Mouse (Mus musculus): ENCODE measurements around the gene Gpc1.

The Gpc1 gene

DNA sequence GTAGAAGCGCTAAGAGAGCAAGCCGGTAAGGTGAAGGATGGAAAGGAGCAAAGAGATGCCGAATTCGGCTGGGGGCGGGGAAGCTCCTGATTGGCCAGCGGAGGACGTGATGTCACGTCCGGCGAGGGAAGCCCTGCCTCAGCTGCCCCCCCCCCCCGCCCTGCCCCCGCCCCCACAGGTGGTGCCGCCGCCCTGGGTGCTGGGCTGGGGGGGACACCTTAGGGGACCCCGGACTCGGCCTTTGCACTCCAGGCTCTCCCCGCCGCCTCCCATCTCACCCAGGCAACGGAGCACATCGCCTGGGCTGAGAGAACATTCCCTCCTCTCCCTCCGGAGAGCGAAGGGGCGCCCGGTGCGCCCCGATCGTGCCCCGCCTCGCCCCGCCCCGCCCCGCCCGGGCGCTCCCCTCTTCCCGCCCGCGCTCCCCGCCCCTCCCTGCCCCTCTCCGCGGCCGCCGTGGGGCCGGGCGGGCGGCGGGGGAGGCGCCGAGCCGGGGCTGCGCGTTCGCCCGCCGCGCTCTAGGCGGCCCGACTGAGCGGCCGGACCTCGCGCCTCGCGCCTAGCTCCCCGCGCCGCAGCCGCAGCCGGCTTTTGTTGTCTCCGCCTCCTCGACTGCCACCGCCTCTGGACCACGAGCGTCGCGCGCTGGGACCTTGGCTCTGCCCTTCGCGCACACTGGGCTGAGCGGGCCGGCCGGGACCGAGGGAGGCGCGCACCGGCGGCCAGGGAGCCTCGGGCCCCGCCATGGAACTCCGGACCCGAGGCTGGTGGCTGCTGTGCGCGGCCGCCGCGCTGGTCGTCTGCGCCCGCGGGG is at the start of gene Gpc1:
Gpc1 (plus strand) TSS at position 458 of the 814 bp plus-strand sequence.
- in situ Hi-C loops (cut with MboI; ENCODE audit: low sequenced_read_pairs), result no loop called here

DNA sequence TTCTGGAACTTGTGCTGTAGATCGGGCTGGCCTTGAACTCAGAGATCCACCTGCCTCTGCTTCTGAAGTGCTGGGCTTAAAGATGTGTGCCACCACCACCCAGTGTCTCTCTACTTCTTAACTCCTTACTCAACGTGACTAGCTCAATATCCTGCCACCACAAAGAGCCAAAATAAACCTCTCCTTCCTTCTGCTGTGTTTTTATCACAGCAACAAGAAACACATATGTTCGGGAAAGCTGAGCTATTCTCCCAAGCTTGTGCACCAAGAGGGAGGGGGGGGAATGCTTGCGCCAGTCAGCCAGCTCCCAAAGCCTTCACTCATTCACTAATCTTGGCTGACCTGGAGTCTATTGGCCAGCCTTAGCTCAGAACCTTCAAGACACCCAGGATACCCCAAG is 49.6 kb upstream of the Gpc1 start:
- in situ Hi-C loops (cut with MboI; ENCODE audit: low sequenced_read_pairs), result no loop called here

DNA sequence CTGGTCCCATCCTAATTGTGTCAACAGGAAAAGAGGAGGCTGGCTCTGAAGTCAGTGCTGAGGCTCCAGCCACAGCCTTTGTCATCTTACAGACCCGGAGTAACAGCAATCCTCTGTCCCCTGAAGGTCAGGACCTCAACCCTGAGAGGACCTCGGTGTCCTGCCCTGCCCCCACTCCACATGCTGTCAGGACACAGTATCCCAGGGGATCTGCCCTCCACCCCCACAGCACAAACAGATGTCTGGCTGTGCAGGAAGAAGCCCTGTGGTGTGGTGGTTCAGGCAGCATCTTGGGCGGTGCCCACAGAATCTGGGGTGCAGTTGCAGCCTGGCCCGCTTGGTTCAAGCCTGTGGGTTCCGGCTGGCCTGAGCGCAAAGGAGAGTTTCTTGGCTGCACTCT is 48.9 kb upstream of the Gpc1 start:
- in situ Hi-C loops (cut with MboI; ENCODE audit: low sequenced_read_pairs), result no loop called here

DNA sequence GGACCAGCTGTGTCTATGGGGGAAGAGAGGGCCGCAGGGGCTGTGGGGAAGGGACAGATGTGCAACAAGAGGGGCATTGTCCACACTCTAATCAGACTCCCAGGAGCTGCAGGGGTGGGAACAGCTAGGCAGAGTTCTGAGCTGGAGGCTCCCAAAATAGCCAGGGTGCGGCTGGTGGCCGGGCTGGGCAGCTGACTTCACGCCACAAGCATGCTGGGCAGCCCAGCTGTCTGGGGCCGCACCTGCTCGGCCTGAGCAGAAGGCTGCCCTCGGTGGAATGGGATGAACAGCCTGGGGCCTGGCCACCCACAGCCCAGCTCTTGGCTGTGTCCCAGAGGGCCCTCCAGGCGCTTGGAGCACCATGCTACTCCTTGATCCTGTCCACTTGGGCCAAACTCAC is 44.2 kb upstream of the Gpc1 start:
- in situ Hi-C loops (cut with MboI; ENCODE audit: low sequenced_read_pairs), result no loop called here

DNA sequence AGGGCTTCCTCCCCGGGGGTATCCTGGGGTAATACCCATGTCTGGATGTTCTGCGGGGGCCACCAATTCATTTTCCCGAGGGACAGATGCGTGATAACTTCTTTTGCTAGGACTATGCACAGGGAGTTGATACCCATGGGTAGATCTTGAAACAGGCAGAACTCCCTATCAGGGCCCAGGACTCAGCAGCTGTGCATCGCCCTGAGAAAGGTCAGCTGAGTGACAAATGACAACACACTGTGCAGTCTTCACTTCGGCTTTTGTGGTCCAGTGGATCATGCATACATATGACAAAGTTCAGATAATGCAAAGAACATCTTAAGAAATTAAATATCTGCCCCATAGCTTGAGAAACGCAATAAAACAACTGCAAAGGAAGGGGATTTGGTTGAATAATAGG is 43.4 kb upstream of the Gpc1 start:
- in situ Hi-C loops (cut with MboI; ENCODE audit: low sequenced_read_pairs), result no loop called here

DNA sequence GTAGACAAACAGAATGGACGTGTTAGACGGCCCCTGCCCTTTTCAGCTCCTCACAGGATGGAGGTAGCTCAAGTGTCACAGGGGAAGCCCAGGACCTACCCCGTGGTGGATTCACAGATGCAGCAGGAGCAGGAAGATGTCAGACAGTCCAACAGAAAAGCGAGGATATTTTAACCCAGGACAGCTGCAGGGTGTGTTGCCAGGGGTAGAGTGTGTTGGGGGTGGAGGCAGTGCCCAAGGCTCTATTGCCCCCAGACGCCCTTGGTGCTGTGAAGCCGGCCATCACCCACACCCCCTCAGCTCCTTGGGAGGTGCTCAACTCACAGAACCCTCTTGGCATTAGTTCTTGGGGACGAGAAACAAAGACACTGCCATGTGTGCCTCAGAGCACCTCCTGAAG is 40.8 kb upstream of the Gpc1 start:
- in situ Hi-C loops (cut with MboI; ENCODE audit: low sequenced_read_pairs), result no loop called here

DNA sequence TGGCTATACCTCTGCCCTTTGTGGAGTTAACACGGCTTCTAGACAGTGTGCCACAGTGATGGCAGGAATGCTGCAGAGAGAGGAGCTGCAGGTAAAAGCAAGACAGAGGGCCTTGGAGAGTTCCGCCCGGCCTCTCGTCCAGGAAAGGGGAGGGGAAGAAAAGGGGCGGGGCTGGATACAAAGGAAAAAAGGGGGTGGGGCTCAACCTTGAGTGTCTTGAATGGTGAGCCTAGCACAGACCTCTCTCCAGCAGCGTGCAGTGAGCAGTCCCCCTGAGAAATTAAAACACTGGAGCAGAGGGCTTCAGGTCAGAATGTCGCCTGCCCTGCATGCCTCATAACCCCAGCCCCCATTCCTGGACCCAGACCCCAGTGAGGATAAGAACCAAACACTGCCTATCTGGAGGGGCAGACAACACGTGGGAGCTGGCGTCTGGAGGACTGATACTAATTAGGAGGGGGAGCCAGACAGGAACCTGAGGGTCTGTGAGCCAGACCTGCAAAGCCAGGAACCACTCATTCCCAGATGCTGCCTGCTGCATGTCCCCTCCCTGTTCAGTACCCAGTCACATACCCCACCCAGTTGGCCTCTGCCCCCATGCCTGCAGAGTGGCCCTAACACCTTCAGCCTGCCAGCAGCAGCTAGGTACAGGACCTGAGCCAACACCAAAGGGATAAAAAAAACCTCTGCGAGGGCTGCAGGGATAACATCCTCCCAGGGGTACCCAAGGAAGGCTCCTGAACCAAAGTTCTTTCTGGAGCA is 40.2 kb upstream of the Gpc1 start:
- in situ Hi-C loops (cut with MboI; ENCODE audit: low sequenced_read_pairs), result no loop called here

DNA sequence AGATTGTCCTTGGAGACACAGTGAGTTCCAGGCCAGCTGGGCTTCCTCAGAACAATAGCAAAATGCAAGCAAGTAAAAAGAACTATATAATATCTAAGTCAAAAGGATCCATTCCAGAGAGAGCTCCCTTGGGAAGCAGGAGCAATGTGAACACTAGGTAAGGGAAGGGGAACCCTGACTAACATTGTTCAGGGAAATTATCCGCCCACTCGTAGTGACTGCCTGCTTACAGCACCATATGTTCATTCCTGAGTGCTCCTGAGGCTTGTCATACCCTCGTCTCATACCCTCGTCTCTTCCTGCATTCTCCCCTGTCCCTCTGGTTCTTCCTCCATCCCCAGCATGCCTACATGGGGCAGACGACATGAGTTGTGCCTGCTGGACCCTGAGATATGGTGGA is 37.7 kb upstream of the Gpc1 start:
- in situ Hi-C loops (cut with MboI; ENCODE audit: low sequenced_read_pairs), result no loop called here

DNA sequence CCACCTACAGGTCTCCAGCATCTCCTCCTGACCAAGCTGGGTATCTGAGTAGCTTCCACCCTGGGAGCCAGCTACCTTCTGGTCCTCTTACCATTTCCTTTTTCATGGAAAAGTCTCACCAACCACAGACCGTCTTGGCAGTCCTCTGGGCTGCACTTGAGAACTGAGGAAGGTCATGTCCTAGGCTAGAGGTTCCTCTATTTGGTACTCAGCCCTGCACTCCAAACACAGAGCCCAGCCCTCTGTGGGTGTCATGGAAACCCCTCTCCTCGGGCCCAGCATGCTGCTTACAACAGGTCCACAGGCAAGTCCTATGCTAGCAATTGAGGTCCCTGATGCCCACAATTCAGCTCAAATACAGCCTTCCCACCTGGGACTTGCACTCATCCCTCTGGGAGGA is 33.0 kb upstream of the Gpc1 start:
- in situ Hi-C loops (cut with MboI; ENCODE audit: low sequenced_read_pairs), result no loop called here

DNA sequence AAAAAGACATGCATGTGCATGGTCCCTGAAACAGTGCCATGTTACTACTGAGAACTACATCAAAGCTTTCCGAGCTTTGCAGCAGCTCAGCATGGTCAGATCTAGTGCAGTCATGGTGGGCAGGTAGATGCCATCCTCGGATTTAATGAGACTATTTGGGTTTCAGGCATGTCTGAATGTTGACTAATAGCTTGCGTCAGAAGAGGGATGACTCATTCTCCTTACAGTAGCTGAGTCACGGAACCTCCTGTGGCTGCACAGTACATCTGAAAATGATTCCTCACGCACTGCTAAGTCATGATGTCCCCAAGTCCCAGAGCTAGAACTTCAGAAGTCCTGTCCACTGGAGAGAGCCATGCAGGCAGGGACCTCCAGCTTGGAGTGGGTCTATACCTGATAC is 31.8 kb upstream of the Gpc1 start:
- in situ Hi-C loops (cut with MboI; ENCODE audit: low sequenced_read_pairs), result no loop called here

DNA sequence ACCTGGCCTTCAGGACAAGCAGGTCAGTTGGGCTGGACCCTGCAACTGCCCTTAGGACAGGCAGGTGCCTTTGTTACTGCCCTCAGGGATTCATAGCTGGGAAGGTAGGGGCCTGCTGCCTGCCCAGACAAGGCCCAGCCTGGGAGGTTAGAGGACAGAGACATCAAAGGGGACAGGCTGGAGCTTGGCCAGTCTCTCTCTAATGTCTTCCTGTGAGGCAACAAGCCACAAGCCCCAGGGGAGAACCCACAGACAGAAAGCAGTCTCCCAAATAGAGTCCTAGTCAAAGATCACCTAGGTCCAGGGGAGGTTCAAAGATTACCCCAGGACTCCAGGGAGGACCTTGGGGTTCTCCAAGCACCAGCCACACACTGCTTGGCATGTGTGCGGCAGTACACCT is 29.1 kb upstream of the Gpc1 start:
- in situ Hi-C loops (cut with MboI; ENCODE audit: low sequenced_read_pairs), result no loop called here

DNA sequence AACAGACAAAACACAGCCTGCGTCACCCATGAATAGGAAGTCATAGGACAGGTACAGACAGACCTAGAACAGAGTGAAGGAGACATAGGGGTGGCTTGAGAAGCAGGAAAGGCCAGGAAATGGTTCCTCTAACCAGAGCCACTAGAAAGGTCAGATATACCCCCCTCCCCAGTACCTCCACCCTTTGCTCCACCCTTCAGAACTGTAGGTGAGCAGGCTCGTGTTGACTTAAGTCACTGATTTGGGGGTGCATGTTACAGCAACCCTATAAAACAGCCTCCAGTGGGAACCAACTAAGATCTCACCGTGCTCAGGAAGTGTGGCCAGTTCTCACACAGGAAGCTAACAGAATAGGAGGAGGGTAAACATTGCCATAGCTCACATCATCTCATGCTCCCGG is 28.1 kb upstream of the Gpc1 start:
- in situ Hi-C loops (cut with MboI; ENCODE audit: low sequenced_read_pairs), result no loop called here

DNA sequence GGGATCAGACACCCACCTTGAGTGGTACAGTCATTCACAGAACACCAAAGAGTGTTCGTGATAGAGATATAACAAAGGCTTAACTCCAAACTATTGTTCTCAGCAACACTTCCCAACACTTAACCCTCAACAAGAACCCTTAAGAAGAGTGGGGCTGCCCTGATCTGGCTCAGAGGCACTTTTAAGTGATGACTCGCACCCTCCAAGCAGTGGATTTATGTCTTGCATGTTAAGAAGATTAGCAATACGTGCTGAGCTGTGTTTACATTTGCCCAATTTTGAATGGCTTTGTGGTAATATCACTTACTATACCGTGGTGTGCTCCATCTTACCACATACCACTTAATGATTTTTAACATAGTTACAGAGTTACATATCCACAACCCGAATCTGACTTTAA is 26.3 kb upstream of the Gpc1 start:
- in situ Hi-C loops (cut with MboI; ENCODE audit: low sequenced_read_pairs), result no loop called here

DNA sequence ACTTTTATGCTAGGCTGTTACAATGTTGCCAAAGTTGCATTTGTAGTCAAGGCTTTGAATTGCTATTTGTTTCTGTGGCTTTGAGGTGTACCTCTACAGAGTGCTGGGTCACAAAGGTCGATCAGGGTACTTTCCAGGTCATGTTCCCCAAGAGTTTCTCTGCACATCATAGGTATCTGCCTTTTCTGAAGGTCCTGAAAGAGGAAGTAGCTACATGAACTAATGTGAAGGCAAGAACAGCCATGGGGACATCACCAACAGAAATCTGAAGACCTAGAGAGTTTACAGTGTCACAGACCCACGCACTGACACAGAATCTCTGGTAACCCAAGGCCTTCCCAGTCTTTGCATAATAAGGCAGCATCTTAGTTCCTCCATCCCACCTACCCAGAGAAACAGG is 25.6 kb upstream of the Gpc1 start:
- in situ Hi-C loops (cut with MboI; ENCODE audit: low sequenced_read_pairs), result no loop called here

DNA sequence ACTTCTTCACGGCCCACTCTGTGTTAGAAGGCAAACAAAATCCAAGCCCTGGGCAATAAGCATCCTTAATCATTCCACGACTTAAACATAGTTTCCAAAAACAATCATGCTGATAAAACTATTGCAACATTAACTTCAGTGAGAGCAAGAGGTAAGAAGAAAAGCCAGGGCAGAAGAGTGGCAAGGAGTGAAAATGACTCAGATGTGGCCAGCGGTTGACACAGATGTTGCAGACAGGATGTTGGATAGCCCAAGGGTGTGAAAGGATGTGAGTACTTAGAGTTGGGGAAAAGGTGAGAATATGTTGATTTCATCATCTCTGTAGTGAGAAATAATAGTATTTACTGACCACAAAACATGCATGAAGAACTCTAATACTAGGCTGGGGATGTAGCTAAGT is 24.7 kb upstream of the Gpc1 start:
- in situ Hi-C loops (cut with MboI; ENCODE audit: low sequenced_read_pairs), result no loop called here

DNA sequence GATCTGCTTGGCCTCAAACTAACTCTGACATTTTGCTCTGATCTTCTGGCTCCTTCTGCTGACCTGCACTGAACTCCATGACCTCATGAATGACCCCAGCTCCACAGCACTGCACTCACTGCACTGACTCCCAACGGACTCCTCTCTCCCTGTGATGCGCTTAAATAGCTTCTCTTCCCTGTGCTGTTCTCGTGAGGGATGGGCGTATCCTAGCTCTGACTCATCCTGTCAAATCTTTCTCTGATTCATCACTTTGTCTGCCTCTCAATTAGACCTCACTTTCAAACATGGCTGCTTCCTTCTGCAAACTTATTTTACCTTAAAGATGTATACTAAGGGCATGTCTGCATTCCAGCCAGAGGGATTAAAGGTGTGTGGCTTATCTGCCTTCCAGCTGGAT is 21.8 kb upstream of the Gpc1 start:
- in situ Hi-C loops (cut with MboI; ENCODE audit: low sequenced_read_pairs), result no loop called here

DNA sequence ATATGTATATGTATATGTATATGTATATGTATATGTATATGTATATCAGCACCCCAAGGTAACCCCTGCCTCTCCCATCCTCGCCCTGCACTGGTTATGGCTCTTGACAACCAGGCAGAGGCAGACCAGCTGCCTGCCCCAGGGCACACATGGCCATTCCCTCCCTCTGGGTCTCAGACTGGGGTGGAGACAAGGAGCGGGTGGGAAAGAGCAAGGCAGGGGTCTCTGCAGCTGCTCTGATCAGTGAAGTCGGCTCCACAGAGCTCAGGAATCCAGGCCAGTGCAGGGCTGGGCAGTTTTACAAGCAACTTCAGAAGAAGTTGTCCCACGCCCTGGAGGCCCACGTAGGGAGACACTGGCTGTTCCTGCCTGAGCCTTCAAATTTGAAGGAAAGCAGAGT is 17.1 kb upstream of the Gpc1 start:
- in situ Hi-C loops (cut with MboI; ENCODE audit: low sequenced_read_pairs), result no loop called here

DNA sequence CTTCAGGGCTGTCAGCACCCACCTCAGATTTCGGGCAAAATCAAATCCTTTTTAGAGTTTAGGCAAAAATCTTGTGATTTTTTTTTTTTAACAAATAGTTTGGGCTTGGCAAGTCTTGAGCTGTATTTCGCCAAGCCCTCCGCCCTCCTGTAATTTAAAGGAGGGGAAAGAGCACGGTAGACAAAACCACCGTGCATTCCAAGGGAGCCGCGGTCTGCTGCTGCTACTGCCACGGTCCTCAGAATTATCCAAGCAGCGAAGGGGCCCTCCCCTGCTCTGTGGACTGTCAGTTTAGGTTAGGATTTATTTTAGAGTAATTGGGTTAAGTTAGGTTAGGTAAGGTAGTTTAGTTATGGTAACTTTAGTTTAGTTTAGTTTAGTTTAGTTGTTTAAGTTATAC is 16.3 kb upstream of the Gpc1 start:
- in situ Hi-C loops (cut with MboI; ENCODE audit: low sequenced_read_pairs), result no loop called here

DNA sequence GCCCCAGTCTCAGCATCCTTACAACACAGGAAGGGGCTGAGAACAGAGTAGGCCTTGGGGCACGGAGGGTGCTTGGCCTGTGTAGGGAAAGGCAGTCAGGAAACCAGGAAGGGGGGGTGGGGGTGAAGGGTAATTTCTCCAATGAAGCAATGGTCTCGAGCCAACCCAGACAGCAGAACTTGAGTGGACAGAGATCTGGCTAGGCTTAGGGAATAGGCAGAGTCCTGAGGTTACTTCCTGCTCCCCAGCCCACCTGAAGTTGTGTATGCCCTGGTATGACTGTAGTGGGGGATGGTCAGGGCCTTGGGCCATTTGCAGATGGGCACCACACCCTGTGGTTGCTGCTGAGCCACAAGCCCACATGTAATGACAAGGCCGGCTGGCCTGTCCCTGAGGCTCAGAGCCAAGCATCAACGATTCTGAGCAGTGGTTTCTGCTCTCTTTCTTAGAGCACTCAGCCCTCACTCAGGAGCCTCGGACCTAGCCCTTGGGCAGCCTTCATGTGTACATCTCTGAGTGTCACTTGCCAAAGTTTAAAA is 15.6 kb upstream of the Gpc1 start:
- in situ Hi-C loops (cut with MboI; ENCODE audit: low sequenced_read_pairs), result no loop called here

DNA sequence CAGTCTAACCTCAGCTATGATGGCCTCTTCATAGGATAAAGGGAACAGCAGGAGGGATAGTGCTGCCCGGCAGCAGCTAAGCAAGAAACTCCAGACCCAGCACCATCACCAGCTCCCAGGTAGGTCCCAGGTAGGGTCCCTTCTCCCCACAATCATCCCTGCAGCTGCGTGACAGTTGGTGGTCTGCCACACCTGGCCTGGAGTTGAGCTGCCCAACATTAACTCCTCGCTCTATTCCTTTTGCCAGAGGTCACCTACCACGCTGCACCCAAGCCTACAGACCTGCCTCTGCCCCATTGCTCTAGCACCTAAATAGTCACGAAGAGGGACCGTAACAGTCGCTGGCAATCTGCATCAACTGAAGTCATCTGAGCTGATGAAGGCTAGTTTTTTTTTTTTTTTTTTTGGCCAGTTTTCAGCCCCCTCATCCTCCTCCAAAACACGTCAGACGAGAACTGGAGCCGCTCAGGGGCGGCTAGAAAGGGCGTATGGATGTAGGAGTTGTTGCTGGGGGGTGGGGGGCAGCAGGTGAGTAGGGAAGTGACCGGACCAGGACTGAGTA is 738 bp upstream of the Gpc1 start:
- in situ Hi-C loops (cut with MboI; ENCODE audit: low sequenced_read_pairs), result no loop called here

DNA sequence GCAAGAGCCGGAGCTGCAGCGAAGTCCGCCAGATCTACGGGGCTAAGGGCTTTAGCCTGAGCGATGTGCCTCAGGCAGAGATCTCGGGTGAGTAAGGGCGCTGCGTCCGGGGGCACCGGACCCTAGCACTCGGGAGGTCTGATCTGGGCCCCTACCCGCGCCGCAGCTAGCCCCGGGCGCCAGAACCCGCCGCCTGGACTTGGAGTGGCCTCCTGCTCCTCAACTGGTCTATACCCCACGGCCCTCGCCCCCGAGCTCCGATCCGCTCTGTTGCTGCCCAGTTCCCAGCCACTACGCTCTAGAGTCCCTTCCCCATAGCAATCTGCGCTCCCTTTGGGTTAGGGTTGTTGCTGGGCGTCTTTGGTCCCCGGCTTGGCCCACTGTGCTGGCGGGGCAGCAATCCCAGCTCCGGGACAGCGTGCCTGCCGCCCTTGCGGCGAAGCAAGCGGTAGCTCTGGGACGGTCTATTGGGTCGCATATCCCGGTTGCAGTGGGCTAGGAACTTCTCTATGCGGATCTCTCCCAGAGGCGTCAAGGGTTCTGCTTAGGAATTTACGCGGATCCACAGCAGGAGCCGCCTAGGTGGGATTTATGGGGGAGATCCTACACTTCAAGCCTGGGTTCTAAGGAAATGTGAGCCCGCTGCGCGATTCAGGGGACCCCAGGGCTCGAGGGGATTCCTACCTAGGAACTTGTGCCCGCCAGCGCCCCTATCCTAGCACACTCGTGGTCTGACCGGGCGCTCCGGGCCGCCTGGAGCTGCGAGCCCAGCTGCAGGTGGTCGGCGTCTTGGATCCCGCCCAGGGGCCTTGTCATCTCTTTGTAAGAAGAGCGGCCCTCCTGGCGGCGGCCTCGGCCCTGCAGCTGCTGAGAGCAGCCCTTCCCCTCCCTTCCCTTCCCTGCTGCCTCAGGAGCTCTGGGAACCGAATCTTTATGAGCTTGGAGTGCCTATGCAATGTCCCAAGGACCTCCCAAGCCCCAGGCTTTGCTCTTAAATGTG is 866 bp downstream of the Gpc1 start:
- in situ Hi-C loops (cut with MboI; ENCODE audit: low sequenced_read_pairs), result no loop called here

Measured in CH12F3 (cell line).